Mouse (Mus musculus) cerebral cortex, adult 2 months (tissue): ENCODE measurements around the gene Psmd9.

Source experiments
- WGBS: fragments of 180-500 bp; shearing (Covaris S2); methylation state at CpG from one replicate; pipeline ENCODE4 v1.1.7; 2018; 5-methylcytosine and 5-hydroxymethylcytosine counted together

The Psmd9 gene

DNA sequence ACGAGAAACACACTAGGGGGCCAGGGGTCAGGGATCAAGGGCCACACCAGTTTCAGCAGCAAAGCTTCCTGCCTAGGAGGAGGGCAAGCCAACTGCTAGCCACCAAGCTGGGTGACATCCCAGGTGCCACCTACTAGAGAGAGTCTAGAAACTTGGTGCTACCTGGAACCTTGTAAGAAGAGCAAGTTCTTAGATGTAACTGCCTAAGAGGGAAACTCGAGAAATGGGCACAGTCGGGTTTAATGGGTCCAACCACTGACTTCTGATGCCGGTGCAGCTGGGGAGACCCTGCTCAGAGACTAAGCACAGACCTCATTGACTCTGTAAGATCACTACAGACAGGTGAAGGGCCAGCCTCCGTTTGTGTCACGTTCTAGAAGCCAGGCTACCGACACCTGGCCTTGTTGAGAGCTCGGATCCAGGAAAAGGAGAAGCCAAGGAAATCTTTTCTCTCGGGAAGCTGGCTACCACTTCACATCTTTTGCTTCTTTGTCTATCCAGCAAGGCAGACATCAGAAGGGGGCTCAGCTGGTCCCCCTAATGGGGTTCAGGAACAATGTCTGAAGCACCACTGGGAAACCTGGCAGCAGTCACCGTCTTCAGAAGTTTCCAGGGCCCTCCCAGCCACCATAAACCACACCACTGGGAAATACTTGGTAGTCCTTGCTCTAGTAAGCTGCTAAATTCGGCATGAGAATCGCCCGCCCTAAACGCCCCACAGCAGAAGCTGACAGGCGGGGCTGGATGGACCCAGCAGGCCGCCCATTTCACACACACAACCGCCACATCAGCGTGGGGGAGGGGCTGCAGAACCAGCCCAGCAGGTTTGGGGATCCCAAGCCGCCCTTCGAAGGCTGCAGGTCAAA lies 31.9 kb upstream of the Psmd9 start:
- WGBS: 5% methylated on average over 20 of the region's 20 CpGs

DNA sequence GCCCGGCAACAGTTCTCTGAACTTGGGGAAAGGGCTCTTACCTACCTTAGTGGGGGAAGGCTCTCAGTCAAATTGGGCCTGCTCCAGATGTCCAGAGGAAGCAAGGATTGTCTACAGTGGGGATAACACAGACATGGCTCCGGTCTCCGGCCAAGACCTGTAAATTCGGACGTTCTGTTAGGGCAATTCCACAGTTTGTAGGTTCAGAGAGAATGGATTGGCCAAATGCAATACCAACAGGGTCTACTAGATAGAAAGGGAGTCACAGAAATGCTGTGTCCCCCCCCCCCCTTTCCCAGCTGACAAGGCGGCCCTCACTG lies 31.3 kb upstream of the Psmd9 start:
- 7% methylated on average over 6 of the region's 6 CpGs for WGBS

DNA sequence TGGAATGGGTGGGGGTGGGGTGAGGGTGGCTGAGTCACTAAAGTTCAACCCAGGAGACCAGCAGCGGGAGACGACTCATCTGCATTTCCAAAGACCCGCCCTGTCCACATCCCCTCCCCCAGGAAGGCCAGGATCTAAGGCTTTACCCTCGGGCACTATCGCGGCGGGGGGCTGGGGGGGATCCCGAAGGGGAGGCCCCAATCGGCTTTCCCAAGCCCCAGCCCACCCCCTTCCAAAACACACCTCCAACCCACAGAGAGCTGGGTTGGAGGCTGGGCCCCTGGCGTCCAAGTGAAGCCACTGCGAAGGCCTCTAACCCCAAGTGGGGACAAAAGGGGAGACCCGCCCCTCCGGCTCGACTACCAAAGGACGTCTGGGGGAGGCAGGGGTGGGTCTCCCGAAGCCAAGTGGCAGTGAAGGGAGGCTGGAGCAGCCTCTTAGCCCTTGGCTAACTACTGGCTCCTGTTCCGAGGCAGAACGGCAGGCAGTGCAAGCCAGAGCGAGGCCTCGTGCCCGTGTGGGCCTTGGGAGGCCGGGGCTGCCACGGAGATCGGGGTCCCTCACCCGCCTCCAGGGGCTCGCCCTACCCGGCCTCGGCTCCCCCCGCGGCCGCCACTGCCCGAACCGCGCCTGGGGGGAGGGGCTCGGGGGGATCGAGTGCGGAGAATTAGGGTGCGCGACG lies 30.8 kb upstream of the Psmd9 start:
- WGBS: under 1% methylated on average over 40 of the region's 40 CpGs

DNA sequence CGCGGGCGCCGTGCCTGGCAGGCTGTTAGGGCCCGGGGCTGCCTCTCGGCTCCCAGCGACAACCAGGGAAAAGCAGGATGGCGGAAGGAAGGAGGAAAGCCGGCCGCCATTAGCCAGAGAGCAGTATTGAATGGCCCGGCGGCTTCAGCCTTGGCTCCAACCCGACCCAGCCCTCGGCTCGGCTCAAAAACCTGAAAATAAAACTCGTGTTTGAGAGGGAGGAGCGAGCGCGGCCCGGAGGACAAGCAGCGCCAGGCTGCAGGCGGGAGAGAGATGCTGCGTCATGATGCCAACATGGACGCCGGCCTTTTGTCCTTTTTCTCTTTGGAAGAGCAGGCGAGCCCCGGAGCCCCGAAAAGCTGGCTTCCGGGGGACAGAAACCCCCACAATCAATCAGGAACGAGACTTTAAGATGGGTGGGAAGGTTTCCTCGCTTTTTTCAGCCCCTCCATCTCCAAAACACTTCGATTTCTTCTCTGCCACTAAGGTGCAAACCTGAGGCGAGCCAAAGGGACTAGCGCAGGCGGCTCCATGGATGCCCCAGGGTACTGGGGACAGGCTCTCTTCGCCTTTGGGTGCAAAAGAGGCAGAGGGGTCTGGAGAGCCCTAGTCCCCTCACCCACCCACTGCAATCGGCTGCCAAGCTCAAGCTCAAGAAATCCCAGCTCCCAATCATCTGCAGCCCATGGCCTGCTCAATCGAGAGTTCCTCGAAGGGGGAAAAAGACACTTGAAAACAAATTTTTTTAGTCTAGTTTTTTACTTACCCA lies 30.1 kb upstream of the Psmd9 start:
- 1% methylated on average over 39 of the region's 39 CpGs for WGBS

- under 1% methylated on average over 28 of the region's 28 CpGs for WGBS
Measured at GRCm38 (mm10) chr5:123139722-123140627, 29.2 kb upstream of the Psmd9 start.

GRCm38 (mm10) chr5:123140694-123141554 lies 28.3 kb upstream of the Psmd9 start:
- under 1% methylated on average over 31 of the region's 31 CpGs for WGBS

DNA sequence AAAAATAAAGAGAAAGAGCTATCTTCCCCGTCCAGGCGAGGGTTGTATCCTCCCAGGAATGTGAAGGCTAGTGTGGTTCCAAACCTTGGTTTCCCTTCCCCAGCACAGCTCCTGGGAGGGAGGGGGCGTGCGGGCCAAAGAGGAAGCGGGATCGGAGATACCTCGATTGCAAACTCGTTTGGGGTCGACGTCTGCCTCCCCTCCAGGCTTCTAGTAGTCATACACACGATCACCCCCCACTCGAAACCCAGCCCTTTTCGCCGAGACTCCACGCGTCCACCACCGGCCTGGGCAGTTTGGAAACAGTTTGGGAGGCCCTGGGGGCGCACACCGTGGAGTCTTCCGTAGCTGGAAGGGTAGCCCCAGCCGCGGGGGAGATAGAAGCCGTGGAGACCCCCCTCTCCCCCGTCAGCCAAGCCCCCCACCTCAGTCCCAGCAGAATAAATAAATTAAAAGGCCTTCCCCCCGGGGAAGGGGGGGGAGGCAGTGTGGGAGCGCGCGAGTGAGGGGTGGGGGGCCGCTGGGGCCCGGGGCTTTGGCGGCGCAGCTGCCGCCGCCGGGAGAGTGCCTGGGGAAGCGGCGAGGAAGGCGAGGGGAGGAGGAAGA lies 27.6 kb upstream of the Psmd9 start:
- under 1% methylated on average over 36 of the region's 38 CpGs for WGBS

DNA sequence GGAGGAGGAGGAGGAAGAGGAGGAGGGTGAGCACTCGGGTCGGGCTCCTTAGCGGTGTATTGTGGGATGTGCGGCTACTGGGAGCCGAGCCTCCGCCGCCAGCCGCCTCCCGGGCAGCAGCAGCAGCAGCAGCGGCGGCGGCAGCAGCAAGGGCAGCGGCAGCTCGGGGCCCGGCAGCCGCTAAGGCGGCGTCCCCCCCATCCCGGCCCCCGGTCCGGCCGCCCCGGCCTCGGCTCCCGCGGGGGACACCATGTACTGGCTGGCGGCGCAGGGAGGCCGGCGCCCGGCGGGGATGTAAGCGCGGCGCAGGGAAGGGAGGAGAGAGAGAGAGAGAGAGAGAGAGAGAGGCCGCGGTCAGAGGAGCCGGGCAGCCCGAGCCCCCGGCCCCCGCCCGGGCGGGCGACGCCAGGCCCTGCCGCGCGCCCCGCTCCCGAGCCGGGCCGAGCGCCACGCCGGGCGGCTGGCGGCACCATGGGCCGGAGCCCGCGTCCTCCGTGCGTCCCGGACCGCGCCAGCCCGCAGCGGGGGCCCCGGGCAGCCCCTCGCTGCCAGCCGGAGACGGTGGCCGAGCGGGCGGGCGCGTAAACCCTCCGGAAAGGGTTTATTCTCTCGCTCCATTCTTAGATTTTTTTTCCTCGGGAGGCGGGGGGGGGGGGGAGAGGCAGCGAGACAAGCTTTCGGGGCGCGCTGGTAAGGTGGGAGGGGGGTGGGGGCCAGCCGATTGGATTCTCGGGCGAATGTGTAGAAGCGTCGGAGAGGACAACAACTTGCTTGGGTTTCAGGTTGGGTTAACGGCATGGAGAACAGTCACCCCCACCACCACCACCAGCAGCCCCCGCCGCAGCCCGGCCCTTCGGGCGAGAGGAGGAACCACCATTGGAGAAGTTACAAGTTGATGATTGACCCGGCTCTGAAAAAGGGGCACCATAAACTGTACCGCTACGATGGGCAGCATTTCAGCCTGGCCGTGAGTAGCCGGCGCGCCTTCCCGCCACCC lies 26.8 kb upstream of the Psmd9 start, which contains the start of gene Setd1b:
Setd1b (plus strand) TSS at position 33 of the 997 bp plus-strand sequence.
- whole genome bisulfite sequencing: under 1% methylated on average over 86 of the region's 103 CpGs

DNA sequence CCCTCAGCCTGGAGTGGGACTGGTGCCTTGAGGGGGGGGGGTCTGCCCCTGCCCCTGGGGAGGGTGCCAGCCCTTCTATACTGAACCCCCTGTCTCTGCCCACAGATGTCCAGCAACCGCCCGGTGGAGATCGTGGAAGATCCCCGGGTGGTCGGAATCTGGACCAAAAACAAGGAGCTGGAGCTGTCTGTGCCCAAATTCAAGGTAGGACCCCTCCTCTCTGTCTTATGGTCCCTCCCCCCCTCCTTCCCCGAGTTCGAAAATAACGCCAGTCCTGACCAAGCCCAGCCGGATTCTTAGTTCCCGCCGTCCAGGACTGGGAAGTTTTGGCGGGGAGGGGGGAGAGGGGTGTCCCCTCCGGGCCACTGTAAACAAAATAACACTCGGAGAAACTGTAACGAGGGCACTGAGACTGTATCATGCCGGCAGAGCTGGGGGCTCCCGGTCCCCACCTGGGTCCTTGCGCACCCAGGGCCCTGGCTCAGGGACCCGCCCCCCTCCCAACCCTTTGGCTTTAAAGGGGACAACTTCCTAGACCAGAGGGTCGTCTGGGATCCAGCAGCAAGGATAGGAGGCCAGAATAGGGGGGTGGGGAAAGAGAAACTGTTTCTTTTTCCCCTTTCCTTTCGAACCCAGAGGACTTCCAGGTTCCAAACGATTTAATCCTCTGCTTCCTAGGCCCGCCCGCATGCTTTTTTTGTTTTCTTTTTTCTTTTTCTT lies 25.8 kb upstream of the Psmd9 start:
- 2% methylated on average over 24 of the region's 24 CpGs for WGBS

DNA sequence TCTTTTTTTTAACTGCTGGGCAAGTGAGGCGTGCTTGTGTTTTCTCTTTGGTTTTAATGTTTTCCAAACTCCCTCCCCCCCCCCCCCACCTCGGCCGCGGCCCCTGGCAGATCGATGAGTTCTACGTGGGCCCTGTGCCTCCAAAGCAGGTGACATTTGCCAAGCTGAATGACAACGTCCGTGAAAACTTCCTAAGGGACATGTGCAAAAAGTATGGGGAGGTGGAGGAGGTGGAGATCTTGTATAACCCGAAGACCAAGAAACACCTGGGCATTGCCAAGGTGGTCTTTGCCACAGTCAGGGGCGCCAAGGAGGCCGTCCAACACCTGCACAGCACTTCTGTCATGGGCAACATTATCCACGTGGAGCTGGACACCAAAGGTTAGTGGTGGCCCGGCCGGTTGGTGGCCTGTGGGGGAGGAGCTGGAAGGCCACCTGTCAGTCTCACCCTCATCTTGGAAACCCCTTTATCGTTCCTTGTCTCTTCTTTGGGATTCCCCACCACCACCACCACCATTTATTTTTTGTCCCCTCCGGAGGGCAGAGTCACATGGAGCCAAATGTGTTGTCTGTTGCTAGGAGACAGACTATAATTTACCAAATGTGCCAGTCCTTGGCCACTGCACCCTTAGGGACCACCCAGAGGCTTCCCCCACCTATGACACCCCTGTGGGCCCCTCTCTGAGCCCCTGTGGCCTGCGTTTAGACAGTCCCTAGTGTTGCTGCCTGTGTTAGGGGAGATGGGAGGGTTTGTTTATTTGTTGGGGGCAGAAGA lies 25.1 kb upstream of the Psmd9 start:
- WGBS: 6% methylated on average over 17 of the region's 17 CpGs

GRCm38 (mm10) chr5:123144746-123145590 lies 24.2 kb upstream of the Psmd9 start:
- 45% methylated on average over 20 of the region's 20 CpGs for WGBS

DNA sequence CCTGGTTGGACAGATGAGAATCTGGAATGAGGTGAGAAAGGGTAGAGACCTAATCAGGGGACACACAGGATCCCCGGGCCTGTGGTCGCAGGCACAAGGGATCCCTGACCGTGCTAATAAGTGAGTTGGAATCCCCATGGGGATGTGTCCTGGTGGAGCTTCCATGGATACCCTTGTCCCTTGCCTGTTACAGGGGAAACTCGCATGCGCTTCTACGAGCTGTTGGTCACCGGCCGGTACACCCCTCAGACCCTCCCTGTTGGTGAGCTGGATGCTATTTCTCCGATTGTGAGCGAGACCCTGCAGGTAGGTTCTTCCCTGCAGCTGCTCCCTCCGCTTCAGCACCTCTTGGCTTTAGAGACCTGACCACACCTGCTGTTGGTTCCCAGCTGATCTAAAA lies 22.9 kb upstream of the Psmd9 start:
- WGBS: 87% methylated on average over 11 of the region's 11 CpGs

- WGBS: 78% methylated on average over 17 of the region's 17 CpGs
Measured at GRCm38 (mm10) chr5:123147569-123147968, 21.6 kb upstream of the Psmd9 start.

DNA sequence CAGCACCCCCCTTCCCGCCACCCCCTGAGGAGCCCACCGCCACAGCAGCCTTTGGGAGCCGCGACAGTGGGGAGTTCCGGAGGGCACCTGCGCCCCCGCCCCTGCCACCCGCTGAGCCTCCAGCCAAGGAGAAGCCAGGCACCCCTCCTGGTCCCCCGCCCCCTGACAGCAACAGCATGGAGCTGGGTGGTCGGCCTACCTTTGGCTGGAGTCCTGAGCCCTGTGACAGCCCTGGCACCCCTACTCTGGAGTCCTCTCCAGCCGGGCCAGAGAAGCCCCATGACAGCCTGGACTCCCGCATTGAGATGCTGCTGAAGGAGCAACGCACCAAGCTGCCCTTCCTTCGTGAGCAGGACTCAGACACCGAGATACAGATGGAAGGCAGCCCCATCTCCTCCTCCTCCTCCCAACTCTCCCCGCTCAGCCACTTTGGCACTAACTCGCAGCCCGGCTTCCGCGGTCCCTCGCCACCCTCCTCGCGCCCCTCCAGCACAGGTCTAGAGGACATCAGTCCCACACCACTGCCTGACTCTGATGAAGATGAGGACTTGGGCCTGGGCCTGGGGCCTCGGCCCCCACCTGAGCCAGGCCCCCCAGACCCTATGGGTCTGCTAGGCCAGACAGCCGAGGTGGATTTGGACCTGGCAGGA lies 21.0 kb upstream of the Psmd9 start:
- 57% methylated on average over 25 of the region's 25 CpGs for WGBS

DNA sequence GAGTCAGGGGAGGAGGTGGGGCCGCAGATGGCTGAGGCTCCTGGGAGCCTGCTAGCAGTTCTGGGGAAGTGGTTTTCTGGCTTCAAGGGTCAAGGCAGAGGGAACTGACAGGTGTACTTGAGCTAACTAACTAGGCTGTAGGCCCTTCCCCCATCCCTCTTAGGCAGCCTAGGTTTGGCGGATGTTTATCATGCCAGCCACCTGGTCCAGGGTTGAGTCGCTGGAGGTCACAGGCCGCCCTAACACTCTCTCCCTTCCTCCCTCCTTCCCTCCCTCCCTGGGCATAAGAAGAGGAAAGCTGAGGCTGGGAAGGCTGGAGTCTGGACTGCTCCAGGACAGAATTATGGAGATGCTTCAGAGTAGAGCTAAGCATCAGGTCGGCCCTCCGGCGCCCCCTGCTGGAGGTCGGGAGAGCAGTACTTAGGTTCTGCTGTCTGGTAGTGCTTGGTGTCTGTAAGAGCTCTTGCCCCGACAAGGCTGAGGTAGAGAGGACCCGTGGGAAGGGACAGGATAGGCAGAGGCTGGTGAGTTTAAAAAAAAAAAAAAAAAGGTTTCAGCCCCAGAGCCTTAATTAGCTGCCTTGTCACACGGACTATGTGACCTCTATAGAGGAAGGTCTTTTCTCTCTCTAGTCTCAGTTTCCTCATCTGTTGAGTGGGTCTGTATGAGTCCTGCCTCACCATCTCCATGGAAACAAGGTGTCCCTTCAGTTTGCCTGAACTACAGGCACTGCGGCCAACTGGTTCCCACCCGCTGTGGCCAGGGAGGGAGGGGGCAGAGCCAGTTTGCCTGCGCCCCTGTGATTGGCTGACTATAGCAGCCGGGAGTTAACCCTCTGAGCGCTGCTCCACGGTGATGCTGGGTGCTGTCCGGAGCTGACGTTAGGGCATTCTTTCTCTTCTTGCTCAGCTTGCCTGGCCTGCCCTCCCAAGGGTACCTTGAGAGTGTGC lies 19.5 kb upstream of the Psmd9 start:
- 7% methylated on average over 19 of the region's 19 CpGs for WGBS
